Mouse (Mus musculus): ENCODE measurements around the gene Fitm2. TPM values are rescaled to one million over a fixed set of nuclear protein-coding genes. Genes with fewer than 3 reads are reported as not detected.

The Fitm2 gene
- polyA plus RNA-seq (2012; ENCODE audit: insufficient read depth, low replicate concordance), result 0.68 and 1.1 TPM in 2 replicates

DNA sequence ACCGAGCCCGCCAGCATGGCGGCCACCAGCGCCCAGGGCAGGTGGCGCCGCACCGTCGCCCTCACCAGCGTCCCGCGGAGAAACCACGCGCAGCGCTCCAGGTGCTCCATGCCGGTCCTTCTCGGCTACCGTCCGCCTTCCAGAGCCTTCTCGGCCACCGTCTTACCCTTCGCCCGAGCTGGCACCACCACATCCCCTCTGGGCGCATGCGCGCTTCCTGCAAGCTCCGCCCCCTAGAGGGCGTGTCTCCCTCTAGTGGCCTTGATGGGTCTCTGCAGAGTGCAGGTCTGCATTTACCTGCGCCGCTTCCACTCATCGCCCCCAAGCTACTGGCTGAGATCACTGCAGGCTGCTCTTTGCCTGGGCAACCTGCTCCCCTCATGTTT, at the start of gene Fitm2:
Gene Fitm2, minus strand, starts transcription at position 164 of the 386 bp plus-strand sequence.
- H3K9me3 ChIP-seq, result no peaks in the 10 kb centered on the region
- TF ChIP-seq GATA1 (IDR thresholded peaks at IDR 0.05; ENCODE audit: borderline replicate concordance, low read length) (no peak), FLI1 (IDR thresholded peaks at IDR 0.05; ENCODE audit: low read length) (no peak)
- peaks cover 26% of the 10 kb centered on the region for H3K36me3 ChIP-seq (replicated peaks; ENCODE audit: low read length)

DNA sequence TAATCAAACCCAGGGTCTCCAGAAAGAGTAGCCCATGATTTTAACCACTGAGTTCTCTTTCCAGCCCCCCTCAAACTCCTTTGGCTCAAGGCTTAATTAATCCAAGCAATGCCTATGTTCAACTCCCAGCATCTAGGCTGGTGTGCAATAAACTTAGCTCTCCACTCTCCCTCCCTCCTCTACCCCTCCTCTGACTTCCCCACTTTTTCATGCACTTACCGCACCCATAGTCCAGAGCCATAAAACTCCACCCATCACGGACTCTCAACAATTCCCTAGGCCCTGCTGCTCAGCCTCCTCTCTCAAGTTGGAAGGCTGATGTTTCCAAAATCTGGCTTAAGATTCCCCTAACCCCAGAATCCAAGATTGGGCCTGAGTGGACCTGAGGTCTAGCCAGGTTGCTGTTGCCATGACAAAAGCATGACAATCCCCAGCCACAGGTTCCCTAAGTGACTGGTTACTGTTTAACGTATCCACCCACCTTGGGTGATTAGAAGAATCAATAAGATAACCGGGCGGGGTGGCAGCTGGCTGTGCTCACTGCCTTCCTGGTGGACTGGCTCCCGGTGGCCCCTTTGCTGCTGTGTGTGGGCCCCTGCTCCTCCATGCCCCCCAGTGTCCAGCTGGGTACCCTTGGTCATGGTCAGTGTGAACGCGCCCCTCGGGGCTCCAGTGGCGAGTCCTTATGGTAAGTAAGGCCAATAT, 34.0 kb upstream of the Fitm2 start, which contains the start of gene Hnf4a:
Gene Hnf4a, plus strand, starts transcription at position 509 of the 705 bp plus-strand sequence.
- TF ChIP-seq FLI1 (IDR thresholded peaks at IDR 0.05; ENCODE audit: low read length) (no peak), GATA1 (IDR thresholded peaks at IDR 0.05; ENCODE audit: borderline replicate concordance, low read length) (no peak)
- no peaks in the 10 kb centered on the region for H3K9me3 ChIP-seq
- H3K4me1 ChIP-seq, result peaks cover 7% of the 10 kb centered on the region
- H3K27me3 ChIP-seq (replicated peaks), result peaks cover 45% of the 10 kb centered on the region
- H3K4me3 ChIP-seq (replicated peaks), result no peak within 1 kb of the TSS
- H3K36me3 ChIP-seq (replicated peaks; ENCODE audit: low read length), result no peaks in the 10 kb centered on the region

More for the DNA sequence above, at the start of gene Fitm2:
- Histone ChIP-seq H3K4me3 (replicated peaks) (peak within 1 kb of the TSS; percentile 93), H3K27me3 (replicated peaks) (peaks cover 4% of the 10 kb centered on the region), H3K4me1 (peaks cover 22% of the 10 kb centered on the region)

DNA sequence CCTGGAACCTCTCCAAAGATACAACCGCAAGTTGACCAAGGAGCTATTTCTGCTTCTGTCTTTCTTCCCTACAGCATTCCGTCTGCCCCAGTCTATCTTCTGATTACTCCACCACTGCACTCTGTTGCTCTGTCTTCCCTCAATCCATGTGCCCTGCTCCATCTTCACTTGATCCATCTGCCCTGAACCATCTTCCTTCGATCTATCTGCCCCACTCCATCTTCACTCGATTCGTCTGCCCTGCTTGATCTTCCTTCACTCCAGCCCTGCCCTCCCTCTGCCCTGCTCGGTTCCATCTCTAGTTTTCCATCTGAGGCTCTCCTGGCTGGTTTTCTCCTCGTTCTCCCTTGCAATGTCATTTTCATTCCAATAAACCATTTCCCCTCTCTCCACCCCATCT, 30.8 kb upstream of the Fitm2 start:
- TF ChIP-seq GATA1 (IDR thresholded peaks at IDR 0.05; ENCODE audit: borderline replicate concordance, low read length) (no peak), FLI1 (IDR thresholded peaks at IDR 0.05; ENCODE audit: low read length) (no peak)
- Histone ChIP-seq H3K36me3 (replicated peaks; ENCODE audit: low read length) (no peaks in the 10 kb centered on the region), H3K27me3 (replicated peaks) (peaks cover 47% of the 10 kb centered on the region), H3K9me3 (no peaks in the 10 kb centered on the region), H3K4me3 (replicated peaks) (no peak overlapping the region), H3K4me1 (peaks cover 7% of the 10 kb centered on the region)

DNA sequence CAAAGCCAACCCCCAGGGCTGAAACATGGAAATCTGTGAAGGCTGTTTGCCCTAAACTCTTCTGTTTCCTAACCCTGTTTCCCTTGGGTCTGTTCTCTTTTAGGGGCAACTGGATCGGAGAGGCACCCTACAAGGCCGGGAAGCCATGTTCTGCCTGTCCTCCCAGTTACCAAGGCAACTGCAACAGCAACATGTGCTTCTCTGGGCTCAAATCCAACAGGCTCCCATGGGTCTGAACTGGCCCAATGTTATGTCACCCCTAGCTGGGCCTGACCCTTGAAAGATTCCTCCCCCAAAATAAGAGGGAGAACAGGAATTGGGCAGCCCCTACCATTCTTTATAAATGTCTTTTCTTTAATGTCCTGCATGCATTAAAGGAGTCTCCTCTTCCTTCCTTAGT, 29.8 kb upstream of the Fitm2 start:
- no peaks in the 10 kb centered on the region for H3K9me3 ChIP-seq
- H3K36me3 ChIP-seq (replicated peaks; ENCODE audit: low read length), result no peaks in the 10 kb centered on the region
- no peak overlapping the region for H3K4me3 ChIP-seq (replicated peaks)
- no peak for TF ChIP-seq GATA1 (IDR thresholded peaks at IDR 0.05; ENCODE audit: borderline replicate concordance, low read length)
- no peak for TF ChIP-seq FLI1 (IDR thresholded peaks at IDR 0.05; ENCODE audit: low read length)
- H3K4me1 ChIP-seq, result peaks cover 7% of the 10 kb centered on the region
- peaks cover 50% of the 10 kb centered on the region for H3K27me3 ChIP-seq (replicated peaks)

DNA sequence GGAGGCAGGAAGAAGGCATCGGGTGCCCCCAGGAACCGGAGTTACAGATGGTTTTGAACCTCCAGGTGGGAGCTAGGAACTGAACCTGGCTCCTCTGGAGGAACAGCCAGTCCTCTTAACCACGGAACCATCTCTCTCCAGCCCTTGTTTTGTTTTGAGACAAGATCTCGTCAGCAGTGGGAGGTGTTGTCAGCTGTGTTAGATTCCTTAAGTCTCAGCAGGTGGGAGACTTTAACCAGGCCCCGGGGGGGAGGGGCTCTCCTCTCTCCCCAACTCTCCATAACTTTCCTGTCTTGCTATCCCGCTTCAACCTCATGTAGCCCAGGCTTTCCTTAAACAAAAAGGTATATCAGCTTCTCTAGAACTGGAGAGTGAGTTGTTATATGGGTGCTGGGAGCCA, 22.0 kb upstream of the Fitm2 start:
- H3K27me3 ChIP-seq (replicated peaks), result peaks cover 62% of the 10 kb centered on the region
- peaks cover 5% of the 10 kb centered on the region; the same call in 1 of the 2 replicates for H3K4me1 ChIP-seq

DNA sequence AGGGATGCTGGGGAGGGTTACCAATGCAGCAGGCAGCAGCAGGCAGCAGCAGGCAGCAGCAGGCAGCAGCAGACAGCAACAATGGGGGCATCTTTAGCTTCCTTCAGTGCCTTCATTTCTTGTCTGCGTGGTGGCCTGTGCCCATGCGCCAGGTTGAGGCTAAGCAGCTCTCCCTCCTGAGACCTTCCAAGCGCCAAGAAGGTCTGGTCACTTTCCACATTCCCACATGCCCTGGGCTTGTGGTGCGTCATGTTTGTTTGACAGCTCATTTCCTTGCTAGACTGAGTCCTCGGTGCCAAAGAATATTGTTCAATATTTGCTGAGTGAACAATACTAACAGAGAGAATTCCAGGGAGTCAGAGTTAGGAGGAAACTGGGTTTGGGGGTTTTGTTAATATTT, 21.5 kb upstream of the Fitm2 start:
- no peak for TF ChIP-seq FLI1 (IDR thresholded peaks at IDR 0.05; ENCODE audit: low read length)
- TF ChIP-seq GATA1 (IDR thresholded peaks at IDR 0.05; ENCODE audit: borderline replicate concordance, low read length), result no peak
- H3K9me3 ChIP-seq, result no peaks in the 10 kb centered on the region
- peaks cover 5% of the 10 kb centered on the region; the same call in 1 of the 2 replicates for H3K4me1 ChIP-seq
- H3K4me3 ChIP-seq (replicated peaks), result peak overlapping the region; percentile 18
- H3K27me3 ChIP-seq (replicated peaks), result peaks cover 62% of the 10 kb centered on the region
- H3K36me3 ChIP-seq (replicated peaks; ENCODE audit: low read length), result no peaks in the 10 kb centered on the region

More for the DNA sequence above, 22.0 kb upstream of the Fitm2 start:
- no peaks in the 10 kb centered on the region for H3K36me3 ChIP-seq (replicated peaks; ENCODE audit: low read length)
- H3K9me3 ChIP-seq, result no peaks in the 10 kb centered on the region
- H3K4me3 ChIP-seq (replicated peaks), result no peak overlapping the region
- TF ChIP-seq GATA1 (IDR thresholded peaks at IDR 0.05; ENCODE audit: borderline replicate concordance, low read length) (no peak), FLI1 (IDR thresholded peaks at IDR 0.05; ENCODE audit: low read length) (no peak)

DNA sequence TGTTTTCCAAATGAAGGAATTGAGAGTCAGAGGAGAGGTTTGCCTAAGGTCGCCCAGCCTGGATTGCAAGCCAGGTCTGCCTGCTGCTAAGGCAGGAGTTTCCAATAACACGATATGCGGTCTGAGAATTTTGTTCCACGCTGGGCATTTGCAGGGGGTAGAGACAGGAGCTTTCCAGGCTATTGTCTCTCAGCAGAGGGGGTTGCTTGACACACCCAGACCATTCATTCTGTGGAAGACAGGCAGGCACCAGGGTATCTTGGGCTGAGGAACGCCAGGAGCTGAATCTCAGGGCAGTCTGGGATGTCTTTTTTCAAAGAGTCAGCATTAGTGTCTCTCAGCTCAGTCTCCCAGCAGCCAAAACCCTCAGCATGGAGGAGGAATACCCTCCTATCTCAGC, 20.6 kb upstream of the Fitm2 start:
- Histone ChIP-seq H3K27me3 (replicated peaks) (peaks cover 57% of the 10 kb centered on the region), H3K36me3 (replicated peaks; ENCODE audit: low read length) (no peaks in the 10 kb centered on the region), H3K9me3 (no peaks in the 10 kb centered on the region), H3K4me3 (replicated peaks) (no peak overlapping the region), H3K4me1 (peaks cover 5% of the 10 kb centered on the region; the same call in 1 of the 2 replicates)
- no peak for TF ChIP-seq GATA1 (IDR thresholded peaks at IDR 0.05; ENCODE audit: borderline replicate concordance, low read length)
- no peak for TF ChIP-seq FLI1 (IDR thresholded peaks at IDR 0.05; ENCODE audit: low read length)

DNA sequence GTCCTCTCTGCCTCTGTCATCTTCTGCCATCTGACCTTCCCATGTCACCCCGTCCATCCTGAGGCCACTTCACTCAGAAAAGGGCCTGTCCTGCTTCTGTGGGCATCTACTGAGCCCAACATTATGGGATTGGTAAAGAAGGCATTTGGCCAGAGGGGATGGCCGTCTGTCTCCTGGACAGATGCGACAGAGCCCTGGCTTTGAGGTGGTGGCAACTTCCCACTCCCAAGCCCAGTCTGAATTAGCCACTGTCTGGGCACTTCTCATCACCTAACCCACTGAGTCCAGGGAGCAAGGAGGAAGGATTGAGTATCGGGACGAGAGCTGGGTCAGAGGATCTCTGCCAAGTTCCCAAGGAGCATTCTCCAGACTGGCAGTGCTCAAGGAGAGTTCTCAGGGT, 19.6 kb upstream of the Fitm2 start, which contains the start of gene R3hdml:
Gene R3hdml, plus strand, starts transcription at position 301 of the 400 bp plus-strand sequence.
- no peak within 1 kb of the TSS for H3K4me3 ChIP-seq (replicated peaks)
- H3K4me1 ChIP-seq, result peaks cover 5% of the 10 kb centered on the region; the same call in 1 of the 2 replicates
- H3K27me3 ChIP-seq (replicated peaks), result peaks cover 56% of the 10 kb centered on the region
- H3K9me3 ChIP-seq, result no peaks in the 10 kb centered on the region
- H3K36me3 ChIP-seq (replicated peaks; ENCODE audit: low read length), result no peaks in the 10 kb centered on the region
- no peak for TF ChIP-seq FLI1 (IDR thresholded peaks at IDR 0.05; ENCODE audit: low read length)
- TF ChIP-seq GATA1 (IDR thresholded peaks at IDR 0.05; ENCODE audit: borderline replicate concordance, low read length), result no peak

DNA sequence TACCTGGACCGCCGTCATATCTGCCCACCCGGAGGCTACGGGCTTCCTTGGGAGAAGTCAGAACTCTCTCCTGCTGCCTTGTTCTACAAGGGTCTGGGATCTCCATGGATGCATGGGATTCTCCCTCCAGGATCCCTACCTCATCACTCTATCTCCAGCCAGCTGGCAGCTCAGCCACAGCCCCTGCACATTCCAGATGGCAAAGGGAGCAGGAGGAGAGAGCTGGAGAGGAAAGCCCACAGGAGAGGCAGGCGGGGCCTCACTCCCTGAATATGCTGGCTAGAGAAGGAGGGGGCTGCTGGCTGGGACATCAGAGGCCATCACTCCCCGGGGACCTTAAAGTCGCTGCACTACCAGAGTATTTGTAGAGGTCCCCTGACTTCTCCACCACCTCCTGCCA, 18.9 kb upstream of the Fitm2 start:
- H3K36me3 ChIP-seq (replicated peaks; ENCODE audit: low read length), result no peaks in the 10 kb centered on the region
- no peak overlapping the region for H3K4me3 ChIP-seq (replicated peaks)
- peaks cover 51% of the 10 kb centered on the region for H3K27me3 ChIP-seq (replicated peaks)
- TF ChIP-seq GATA1 (IDR thresholded peaks at IDR 0.05; ENCODE audit: borderline replicate concordance, low read length) (no peak), FLI1 (IDR thresholded peaks at IDR 0.05; ENCODE audit: low read length) (no peak)
- peaks cover 5% of the 10 kb centered on the region; the same call in 1 of the 2 replicates for H3K4me1 ChIP-seq
- H3K9me3 ChIP-seq, result peaks cover 5% of the 10 kb centered on the region

DNA sequence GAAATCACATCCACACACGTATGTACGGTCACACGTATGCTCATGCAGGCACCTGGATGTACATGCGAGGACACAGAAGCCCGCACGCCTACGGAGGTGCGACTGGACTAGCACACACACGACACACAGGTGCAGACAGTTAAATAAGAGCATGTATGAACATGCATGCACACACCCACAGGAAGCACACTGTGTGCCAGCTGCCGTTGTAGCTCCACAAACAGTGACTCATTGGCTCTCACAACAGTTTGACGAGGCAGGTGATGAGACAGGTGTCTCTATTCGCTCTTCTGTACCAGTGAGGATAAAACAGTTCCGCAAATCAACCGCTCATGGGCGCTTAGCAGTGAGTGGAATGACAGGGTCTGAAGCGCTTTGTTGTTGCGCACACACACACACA, 18.2 kb upstream of the Fitm2 start:
- Histone ChIP-seq H3K9me3 (peaks cover 5% of the 10 kb centered on the region), H3K4me3 (replicated peaks) (no peak overlapping the region), H3K27me3 (replicated peaks) (peaks cover 47% of the 10 kb centered on the region), H3K36me3 (replicated peaks; ENCODE audit: low read length) (no peaks in the 10 kb centered on the region), H3K4me1 (peaks cover 5% of the 10 kb centered on the region; the same call in 1 of the 2 replicates)
- TF ChIP-seq FLI1 (IDR thresholded peaks at IDR 0.05; ENCODE audit: low read length), result no peak
- no peak for TF ChIP-seq GATA1 (IDR thresholded peaks at IDR 0.05; ENCODE audit: borderline replicate concordance, low read length)
